Mouse (Mus musculus) lung, adult 2 months (tissue): ENCODE results near the gene Zfp319. TPM values are rescaled to one million over a fixed set of nuclear protein-coding genes. Genes with fewer than 3 reads are reported as not detected.

ENCODE experiments used
- DNase-seq: peaks from one replicate; pipeline ENCODE4 v3.0.0; 2022
- H3K4me1 ChIP-seq: fragments of 200-500 bp; 2 replicates; pipeline ENCODE4 v1.6.1; 2011; ENCODE audit warnings: low read length; ENCODE audit not compliant: control insufficient read depth, insufficient read depth
- H3K4me3 ChIP-seq: fragments of 200-500 bp; replicated peaks from 2 replicates; pipeline ENCODE3; 2011; ENCODE audit warnings: low read depth, mild to moderate bottlenecking, control low read depth, low read length; ENCODE audit errors: extremely low read depth
- CTCF ChIP-seq: fragments of 200-500 bp; IDR thresholded peaks from 2 replicates; pipeline ENCODE4 v1.5.1; 2011; ENCODE audit warnings: mild to moderate bottlenecking, low read length, control low read depth; ENCODE audit not compliant: insufficient read depth
- POLR2A ChIP-seq: fragments of 200-500 bp; IDR thresholded peaks from 2 replicates; pipeline ENCODE4 v1.6.1; 2011; ENCODE audit warnings: low read depth, mild to moderate bottlenecking, control low read depth, low read length, borderline replicate concordance; ENCODE audit errors: extremely low read depth
- WGBS: fragments of 180-500 bp; shearing (Covaris S2); methylation state at CpG from one replicate; pipeline ENCODE4 v1.1.7; 2018; 5-methylcytosine and 5-hydroxymethylcytosine counted together
- polyA plus RNA-seq: library from polyadenylated mRNA; depleted of rRNA; stranded (reverse); fragments of >200 nt; gene quantifications from 2 replicates; pipeline ENCODE4 v1.2.3, GENCODE M21; 2012

Zfp319 gene
- polyA plus RNA-seq, 1 experiment: 17.1 TPM

DNA sequence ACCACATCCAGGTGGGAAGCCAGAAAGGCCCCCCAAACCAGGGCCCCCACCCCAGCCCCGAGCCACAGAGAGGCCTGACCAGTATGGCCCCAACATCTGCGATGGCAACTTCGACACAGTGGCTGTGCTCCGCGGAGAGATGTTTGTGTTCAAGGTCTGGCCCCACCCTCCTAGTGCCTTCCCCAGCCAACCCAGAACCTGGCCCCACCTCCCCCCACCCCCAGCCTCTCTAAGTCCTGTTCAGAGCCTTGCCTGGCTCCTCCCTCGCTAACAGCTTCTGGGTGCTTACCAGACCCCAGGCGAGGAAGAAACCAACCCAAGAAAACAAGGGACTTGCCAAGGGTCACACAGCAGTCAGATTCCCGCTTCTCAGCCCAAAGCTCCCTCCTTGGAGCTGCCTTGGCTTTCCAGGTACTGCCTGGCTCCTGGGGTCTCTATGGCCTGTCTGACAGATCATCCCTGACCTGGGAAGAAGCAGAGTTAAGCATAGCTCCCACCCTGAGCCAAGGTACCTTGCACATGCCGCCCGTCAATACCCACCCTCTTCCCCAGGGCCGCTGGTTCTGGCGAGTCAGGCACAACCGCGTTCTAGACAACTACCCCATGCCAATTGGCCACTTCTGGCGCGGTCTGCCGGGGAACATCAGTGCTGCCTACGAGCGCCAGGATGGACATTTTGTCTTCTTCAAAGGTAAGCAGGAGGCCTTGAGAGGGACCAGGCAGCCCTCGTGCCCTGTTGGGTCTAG lies 38.0 kb upstream of the Zfp319 start:
- no peak for TF ChIP-seq POLR2A
- no peak for TF ChIP-seq CTCF
- 59% methylated on average over 20 of the region's 20 CpGs for WGBS
- peaks cover 10% of the 10 kb centered on the region; the same call in 1 of the 2 replicates for H3K4me1 ChIP-seq
- no peak overlapping the region for H3K4me3 ChIP-seq
- no peak for DNase-seq

DNA sequence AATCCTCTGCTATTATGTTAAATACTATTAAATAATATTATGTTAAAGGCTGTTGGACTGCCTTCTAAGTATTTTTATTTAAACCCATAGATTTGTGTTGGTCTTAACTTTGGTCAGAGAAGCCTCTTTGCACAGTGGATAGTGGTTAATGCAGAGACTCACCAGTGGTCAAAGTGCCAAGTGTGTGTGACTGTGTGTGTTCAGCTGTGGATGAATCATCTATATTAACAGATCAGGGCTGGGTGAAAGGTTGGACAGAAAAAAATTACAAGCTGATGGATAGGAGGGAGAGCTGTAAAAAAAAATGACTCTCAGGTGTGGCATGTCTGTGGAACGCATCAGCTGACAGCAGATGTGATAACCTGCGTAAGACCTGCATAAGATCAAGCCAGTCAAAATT lies 32.1 kb upstream of the Zfp319 start:
- no peak for DNase-seq
- TF ChIP-seq CTCF (no peak), POLR2A (no peak)
- H3K4me3 ChIP-seq: no peak overlapping the region
- WGBS: 93% methylated on average over 2 of the region's 2 CpGs
- H3K4me1 ChIP-seq: peaks cover 12% of the 10 kb centered on the region

DNA sequence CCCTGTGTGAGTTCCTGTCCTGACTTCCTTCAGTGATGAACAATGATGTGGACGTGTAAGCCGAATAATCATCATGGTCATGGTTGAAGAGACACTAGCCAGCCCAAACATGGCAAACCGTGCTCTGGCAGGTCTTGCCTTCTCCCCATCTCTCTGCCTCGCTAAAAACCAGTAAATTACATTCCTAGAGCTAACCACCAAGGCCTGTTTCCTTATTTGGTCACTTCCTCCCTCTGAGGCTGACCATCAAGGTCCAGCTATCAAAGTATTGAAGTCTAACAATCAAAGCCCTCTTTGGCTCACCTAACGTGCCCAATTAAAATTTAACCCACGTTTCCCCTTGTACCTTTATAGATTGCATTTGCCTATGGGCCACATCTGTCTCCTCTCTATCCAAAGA lies 30.5 kb upstream of the Zfp319 start:
- 43% methylated on average over 6 of the region's 6 CpGs for WGBS
- Histone ChIP-seq H3K4me1 (peaks cover 15% of the 10 kb centered on the region), H3K4me3 (no peak overlapping the region)
- TF ChIP-seq CTCF (no peak), POLR2A (no peak)
- DNase-seq: no peak

DNA sequence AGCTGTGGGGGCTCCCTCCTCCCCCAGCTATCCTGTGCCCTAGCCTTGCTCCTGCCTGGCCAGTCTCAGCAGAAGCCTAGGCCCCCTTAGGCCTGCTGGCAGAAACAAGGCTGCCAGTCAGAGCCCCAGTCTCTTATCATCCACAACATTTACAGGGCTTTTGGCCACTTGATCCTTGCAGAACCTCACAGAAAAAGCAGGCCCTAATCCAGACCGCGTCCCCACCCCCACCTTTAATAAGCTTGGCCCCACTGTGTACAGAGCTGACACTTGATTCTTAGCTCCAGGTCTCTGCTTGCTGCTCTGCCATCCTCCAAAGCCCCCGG lies 29.2 kb upstream of the Zfp319 start:
- Histone ChIP-seq H3K4me1 (peaks cover 18% of the 10 kb centered on the region), H3K4me3 (no peak overlapping the region)
- no peak for DNase-seq
- 71% methylated on average over 3 of the region's 3 CpGs for WGBS
- no peak for TF ChIP-seq POLR2A
- no peak for TF ChIP-seq CTCF

DNA sequence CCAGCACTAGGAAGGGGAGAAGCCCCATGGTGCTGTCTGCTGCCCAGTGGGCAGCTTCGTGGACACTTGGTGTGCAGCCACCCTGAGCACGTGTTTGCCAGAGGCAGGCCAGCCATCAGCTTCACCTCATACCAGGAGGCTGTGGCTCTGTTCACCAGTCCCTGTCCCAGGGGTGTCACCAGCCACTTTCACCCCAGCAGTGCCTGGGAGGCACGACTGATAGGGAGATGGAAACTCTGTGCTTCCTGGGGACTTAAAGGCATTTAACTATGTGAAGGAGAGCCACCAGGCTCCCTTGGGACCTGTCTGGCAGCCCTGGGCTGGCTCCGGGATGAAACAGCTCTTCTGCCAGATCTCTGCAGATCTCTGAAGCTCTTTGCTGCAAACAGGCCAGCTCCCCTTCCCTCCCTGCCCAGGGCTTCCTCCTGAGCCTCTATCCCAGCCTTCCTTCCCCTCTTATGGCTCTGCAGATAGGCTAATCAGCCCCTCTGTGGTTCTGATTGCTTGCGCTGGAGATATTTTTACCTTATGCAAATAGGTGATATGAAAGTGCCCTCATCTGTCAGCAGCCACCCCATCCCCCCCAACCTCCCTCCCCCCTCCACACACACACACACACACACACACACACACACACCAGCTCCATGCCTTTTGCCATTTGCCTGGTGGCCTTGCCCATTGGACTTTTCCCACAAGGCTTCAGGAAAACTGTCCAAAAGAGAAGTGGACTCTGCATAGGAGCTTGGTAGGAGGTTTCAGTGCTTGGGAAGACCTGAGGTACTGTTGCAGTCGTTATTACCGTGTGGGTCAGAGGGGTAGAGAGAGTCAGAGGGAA lies 28.6 kb upstream of the Zfp319 start:
- WGBS: 35% methylated on average over 7 of the region's 7 CpGs
- Histone ChIP-seq H3K4me1 (peaks cover 21% of the 10 kb centered on the region), H3K4me3 (no peak overlapping the region)
- DNase-seq: no peak
- no peak for TF ChIP-seq CTCF
- TF ChIP-seq POLR2A: no peak

DNA sequence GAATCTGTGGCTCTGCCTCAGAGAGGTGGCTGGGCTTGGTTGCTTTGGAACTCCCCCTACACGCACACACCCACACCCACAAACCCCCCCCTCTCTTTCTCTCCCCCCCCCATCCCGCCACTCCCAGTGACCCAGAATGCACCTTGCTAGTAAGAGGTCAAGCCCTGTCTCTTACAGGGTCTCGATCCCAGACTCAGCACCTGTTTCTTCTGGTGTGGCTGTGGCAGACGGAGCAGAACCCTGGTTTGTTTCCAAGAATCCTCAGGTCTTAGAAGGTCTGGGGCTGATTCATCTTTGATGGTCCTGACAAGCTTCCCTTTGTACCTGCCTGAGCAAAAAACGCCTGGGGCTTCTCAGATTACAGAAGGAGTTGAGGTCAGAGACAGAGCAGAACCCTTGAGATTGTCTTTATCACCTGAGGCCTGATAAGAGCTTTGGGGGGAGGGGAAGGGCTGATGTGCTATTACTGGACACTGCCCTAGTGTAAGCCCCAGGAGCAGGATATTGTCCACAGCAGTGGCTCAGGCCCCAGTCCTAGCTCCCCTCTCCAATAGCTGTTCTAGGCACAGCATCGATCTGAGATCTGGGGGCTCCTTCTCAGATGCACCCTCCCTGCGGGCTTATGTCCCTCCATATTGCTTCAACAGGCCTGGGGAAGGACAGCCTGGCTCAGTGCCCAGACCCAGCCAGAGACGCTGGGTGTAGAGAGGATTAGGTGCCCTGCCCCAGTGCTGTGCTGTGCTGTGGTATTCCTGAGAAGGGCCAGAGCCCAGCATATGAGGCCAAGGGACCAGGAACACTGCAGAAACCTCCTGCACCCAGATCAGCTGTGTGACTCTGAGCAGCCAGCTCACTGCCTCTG lies 27.0 kb upstream of the Zfp319 start:
- no peak overlapping the region for H3K4me3 ChIP-seq
- WGBS: 41% methylated on average over 8 of the region's 8 CpGs
- TF ChIP-seq POLR2A (no peak), CTCF (no peak)
- peaks cover 26% of the 10 kb centered on the region for H3K4me1 ChIP-seq
- DNase-seq: no peak

DNA sequence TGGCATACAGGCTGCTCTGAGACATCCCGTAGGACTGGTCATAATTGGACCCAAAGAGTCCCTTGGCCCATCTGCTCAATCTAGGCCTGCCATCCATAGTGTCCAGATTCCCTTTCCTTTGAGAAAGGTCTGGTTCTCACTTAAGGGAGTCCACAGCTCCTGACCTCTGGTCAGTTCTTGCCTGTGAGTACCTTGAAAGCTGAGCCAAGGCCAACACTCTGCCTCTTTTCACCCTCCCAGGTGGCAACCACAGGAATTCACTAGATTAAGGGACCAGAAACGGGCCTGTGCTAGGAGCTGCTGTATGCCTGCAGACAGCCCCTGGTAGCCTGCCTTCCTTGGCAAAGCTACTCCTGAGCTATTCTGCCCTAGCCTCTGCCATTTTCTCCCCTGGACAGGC lies 22.9 kb upstream of the Zfp319 start:
- WGBS: 72% methylated on average over 2 of the region's 2 CpGs
- H3K4me3 ChIP-seq: no peak overlapping the region

DNA sequence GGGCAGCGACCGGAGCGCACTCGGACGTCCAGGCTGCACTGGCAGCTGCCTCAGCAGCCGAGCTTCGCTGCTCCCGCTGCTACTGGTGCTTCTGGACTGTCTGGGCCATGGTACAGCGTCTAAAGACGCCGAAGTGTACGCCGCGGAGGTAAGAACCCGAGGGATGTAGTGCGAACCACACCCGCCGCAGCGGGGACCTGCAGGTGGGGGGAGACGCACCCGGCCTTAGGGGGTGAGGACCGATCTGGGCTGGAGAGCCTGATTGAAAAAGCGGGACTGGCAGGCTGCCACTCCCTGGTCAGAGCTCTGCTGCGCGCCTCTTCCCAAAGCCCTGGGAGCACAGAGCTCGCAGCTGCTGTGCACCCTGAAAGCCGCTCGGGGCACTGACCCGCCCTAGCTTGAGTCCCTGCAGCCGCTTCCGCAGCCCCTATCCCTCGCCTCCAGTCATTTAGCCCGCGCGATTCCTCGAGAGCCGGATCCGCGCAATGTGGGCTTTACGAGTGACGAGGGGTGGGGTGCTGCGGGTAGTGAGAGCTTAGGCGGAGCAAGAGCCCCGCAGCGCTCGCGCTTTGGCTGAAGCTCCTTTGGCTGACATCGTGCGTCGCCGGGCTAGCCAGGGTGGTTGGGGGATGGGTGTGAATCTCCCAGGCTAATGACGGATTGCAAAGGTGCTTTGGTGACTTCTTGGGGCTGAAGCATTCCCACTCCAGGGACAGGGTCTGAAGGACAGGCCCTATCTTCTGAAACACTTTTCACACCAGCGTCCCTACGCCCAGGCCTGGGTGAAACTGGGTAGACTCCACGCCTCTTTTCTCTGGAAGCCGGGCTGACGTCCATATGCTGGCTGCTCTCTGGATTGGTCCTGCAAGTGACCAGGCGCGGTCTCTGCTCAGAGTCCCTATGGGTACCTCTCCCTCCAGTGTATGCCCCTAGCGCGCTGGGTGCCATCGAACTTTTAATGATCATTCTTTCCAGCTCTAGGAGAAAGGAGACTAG lies 21.4 kb upstream of the Zfp319 start:
- peaks cover 21% of the 10 kb centered on the region for H3K4me1 ChIP-seq
- no peak for TF ChIP-seq CTCF
- TF ChIP-seq POLR2A: 0 out of 2 replicates have a peak, but pooled peaks have one; percentile 29
- WGBS: 5% methylated on average over 62 of the region's 62 CpGs
- peak overlapping the region; percentile 60 for H3K4me3 ChIP-seq
- peak; percentile 63 for DNase-seq

More for the DNA sequence above, 22.9 kb upstream of the Zfp319 start:
- TF ChIP-seq POLR2A (no peak), CTCF (no peak)
- DNase-seq: peak; percentile 46
- peaks cover 18% of the 10 kb centered on the region for H3K4me1 ChIP-seq
